Mouse (Mus musculus): ENCODE results near the gene Zfyve1. TPM values are rescaled to one million over a fixed set of nuclear protein-coding genes. Genes with fewer than 3 reads are reported as not detected.

The Zfyve1 gene
- polyA plus RNA-seq, 1 experiment from 2014 or later, result 35.0 TPM

GRCm38 (mm10) chr12:83513185-83513584 is 83.8 kb downstream of the Zfyve1 start:
- H3K4me2 ChIP-seq (replicated peaks), result no peak overlapping the region
- H3K4me1 ChIP-seq, result peaks cover 8% of the 10 kb centered on the region; the same call in 1 of the 2 replicates
- H3K4me3 ChIP-seq, result no peak overlapping the region
- no peaks in the 10 kb centered on the region for H3K9me3 ChIP-seq (replicated peaks)
- no peak overlapping the region for H3K9ac ChIP-seq
- no peaks in the 10 kb centered on the region for H3K27me3 ChIP-seq
- ATAC-seq (ENCODE audit: low FRiP score), result no peak
- no peaks in the 10 kb centered on the region for H3K36me3 ChIP-seq
- WGBS, result 32% methylated on average over 5 of the region's 5 CpGs
- peak overlapping the region; percentile 3 for H3K27ac ChIP-seq

DNA sequence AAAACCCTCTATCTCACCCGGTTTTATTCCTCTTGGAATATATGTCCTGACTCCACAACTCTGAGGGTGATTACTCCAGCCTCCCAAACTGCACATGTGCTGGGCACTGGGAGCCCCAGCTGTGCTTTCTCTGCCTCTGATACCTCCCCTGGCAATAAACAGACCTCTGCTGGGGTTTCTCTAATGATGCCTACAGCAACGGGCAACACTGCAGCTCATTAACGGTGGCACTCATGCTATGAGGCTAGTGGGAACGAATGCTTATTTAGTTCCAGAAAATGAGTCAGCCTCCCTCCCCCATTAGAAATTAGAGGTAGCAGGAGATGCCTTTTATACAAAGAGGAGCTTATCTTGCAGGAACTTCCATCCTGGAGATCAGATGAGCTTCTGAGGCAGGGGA is 84.2 kb downstream of the Zfyve1 start:
- Histone ChIP-seq H3K4me2 (replicated peaks) (no peak overlapping the region), H3K9ac (no peak overlapping the region), H3K27ac (peak overlapping the region; percentile 3), H3K4me3 (no peak overlapping the region), H3K36me3 (no peaks in the 10 kb centered on the region), H3K9me3 (replicated peaks) (no peaks in the 10 kb centered on the region), H3K4me1 (peaks cover 8% of the 10 kb centered on the region; the same call in 1 of the 2 replicates), H3K27me3 (no peaks in the 10 kb centered on the region)
- 45% methylated on average over 4 of the region's 4 CpGs for WGBS
- ATAC-seq (ENCODE audit: low FRiP score), result no peak

DNA sequence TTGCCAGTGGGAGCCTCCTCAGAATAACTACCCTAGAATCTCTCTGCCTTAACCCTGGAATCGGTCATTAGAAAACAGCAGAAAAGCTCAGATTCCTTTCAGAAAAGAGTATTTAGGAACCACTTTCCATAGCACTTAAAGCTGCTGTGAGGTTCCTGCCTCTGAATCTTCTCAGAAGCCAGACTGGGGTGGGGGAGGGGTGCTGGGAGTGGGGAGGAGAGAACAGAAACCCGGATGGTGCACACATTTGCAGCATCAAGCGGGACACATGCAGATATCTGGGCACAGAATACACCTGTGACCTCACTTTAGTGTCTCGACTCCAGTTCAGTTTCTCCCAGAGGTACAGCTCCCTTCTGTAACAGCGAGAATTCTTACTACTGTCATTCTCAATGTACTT is 86.4 kb downstream of the Zfyve1 start:
- Histone ChIP-seq H3K4me1 (peaks cover 8% of the 10 kb centered on the region; the same call in 1 of the 2 replicates), H3K27ac (no peak overlapping the region), H3K9me3 (replicated peaks) (no peaks in the 10 kb centered on the region), H3K27me3 (no peaks in the 10 kb centered on the region), H3K36me3 (no peaks in the 10 kb centered on the region), H3K4me3 (no peak overlapping the region), H3K4me2 (replicated peaks) (no peak overlapping the region), H3K9ac (no peak overlapping the region)
- WGBS, result 79% methylated on average over 5 of the region's 5 CpGs
- no peak for ATAC-seq (ENCODE audit: low FRiP score)

GRCm38 (mm10) chr12:83506543-83506942 is 90.5 kb downstream of the Zfyve1 start:
- H3K9me3 ChIP-seq (replicated peaks), result no peaks in the 10 kb centered on the region
- H3K4me1 ChIP-seq, result no peaks in the 10 kb centered on the region
- no peaks in the 10 kb centered on the region for H3K36me3 ChIP-seq
- H3K27ac ChIP-seq, result no peak overlapping the region
- no peak for ATAC-seq (ENCODE audit: low FRiP score)
- no peak overlapping the region for H3K4me2 ChIP-seq (replicated peaks)
- 0 out of 2 replicates have a peak, but pooled peaks cover 5% of the 10 kb centered on the region for H3K27me3 ChIP-seq
- no peak overlapping the region for H3K4me3 ChIP-seq
- 82% methylated on average over 10 of the region's 10 CpGs for WGBS
- no peak overlapping the region for H3K9ac ChIP-seq

GRCm38 (mm10) chr12:83502190-83502589 is 94.8 kb downstream of the Zfyve1 start:
- H3K9ac ChIP-seq, result no peak overlapping the region
- no peaks in the 10 kb centered on the region for H3K4me1 ChIP-seq
- H3K9me3 ChIP-seq (replicated peaks), result no peaks in the 10 kb centered on the region
- no peak for ATAC-seq (ENCODE audit: low FRiP score)
- H3K27me3 ChIP-seq, result 0 out of 2 replicates have a peak, but pooled peaks cover 5% of the 10 kb centered on the region
- H3K36me3 ChIP-seq, result no peaks in the 10 kb centered on the region
- H3K4me3 ChIP-seq, result no peak overlapping the region
- no peak overlapping the region for H3K27ac ChIP-seq
- WGBS, result 7% methylated on average over 9 of the region's 9 CpGs
- H3K4me2 ChIP-seq (replicated peaks), result no peak overlapping the region

DNA sequence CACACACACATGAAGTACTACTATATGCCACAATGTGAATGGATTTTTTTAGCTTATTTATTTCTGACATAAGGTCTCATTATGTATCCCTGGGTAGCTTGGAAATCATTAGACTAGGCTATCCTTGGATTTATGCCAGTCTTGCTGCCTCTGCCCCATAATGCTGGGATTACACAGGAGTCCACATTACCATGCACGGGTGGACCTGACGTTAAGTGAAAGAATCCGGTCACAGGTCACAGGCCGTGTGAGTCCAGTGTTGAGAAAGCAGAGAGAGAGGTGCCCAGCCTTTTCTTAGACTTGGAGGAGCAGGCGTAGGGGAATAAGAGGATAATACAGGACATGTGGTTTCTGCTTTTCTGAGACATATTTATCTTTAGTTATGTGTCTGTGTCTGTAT is 97.8 kb downstream of the Zfyve1 start:
- no peak for ATAC-seq (ENCODE audit: low FRiP score)
- H3K4me2 ChIP-seq (replicated peaks), result no peak overlapping the region
- H3K27ac ChIP-seq, result no peak overlapping the region
- H3K27me3 ChIP-seq, result 0 out of 2 replicates have a peak, but pooled peaks cover 5% of the 10 kb centered on the region
- H3K36me3 ChIP-seq, result no peaks in the 10 kb centered on the region
- no peaks in the 10 kb centered on the region for H3K4me1 ChIP-seq
- 73% methylated on average over 5 of the region's 5 CpGs for WGBS
- H3K9me3 ChIP-seq (replicated peaks), result no peaks in the 10 kb centered on the region
- no peak overlapping the region for H3K9ac ChIP-seq
- no peak overlapping the region for H3K4me3 ChIP-seq

- Histone ChIP-seq H3K9ac (no peak overlapping the region), H3K36me3 (no peaks in the 10 kb centered on the region), H3K4me2 (replicated peaks) (no peak overlapping the region), H3K9me3 (replicated peaks) (no peaks in the 10 kb centered on the region), H3K4me1 (no peaks in the 10 kb centered on the region), H3K27me3 (0 out of 2 replicates have a peak, but pooled peaks cover 2% of the 10 kb centered on the region), H3K27ac (no peak overlapping the region), H3K4me3 (no peak overlapping the region)
- WGBS, result 74% methylated on average over 3 of the region's 3 CpGs
- no peak for ATAC-seq (ENCODE audit: low FRiP score)
These were observed 99.1 kb downstream of the Zfyve1 start for GRCm38 (mm10) chr12:83497959-83498358.

DNA sequence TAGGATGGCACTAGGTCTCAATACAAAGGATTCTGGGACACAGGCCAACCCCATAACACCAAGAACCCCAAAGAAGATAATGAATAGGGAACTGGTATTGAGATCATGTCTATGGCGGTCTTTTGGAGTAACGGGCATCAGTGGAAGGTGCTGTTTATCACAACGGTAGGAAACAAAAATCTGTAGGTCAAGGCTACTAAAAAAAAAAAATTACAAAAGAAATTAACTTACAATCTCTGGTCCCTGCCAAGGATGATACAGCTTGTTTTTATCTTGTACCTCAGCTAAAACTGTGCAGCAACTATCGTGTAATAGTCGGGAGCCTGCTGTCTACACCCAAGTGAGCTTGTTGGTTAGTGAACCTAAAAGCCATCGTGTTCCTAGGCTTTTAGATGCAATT is 100.3 kb downstream of the Zfyve1 start:
- Histone ChIP-seq H3K4me1 (no peaks in the 10 kb centered on the region), H3K27me3 (no peaks in the 10 kb centered on the region), H3K9ac (no peak overlapping the region), H3K9me3 (replicated peaks) (no peaks in the 10 kb centered on the region), H3K27ac (no peak overlapping the region), H3K36me3 (no peaks in the 10 kb centered on the region), H3K4me3 (no peak overlapping the region), H3K4me2 (replicated peaks) (no peak overlapping the region)
- no peak for ATAC-seq (ENCODE audit: low FRiP score)
- WGBS, result 92% methylated on average over 6 of the region's 6 CpGs

Other genes with a start within 250 kb of the Zfyve1 start
- 18.0 and 21.6 TPM in 2 replicates for gene Dpf3, start 109.5 kb downstream of the Zfyve1 start, polyA plus RNA-seq (2016; fragmentation: Nextera tagmentation; extraction: Ambion mirVana)
- 28.2 and 29.9 TPM in 2 replicates for gene Dcaf4, start 76.8 kb downstream of the Zfyve1 start, polyA plus RNA-seq (2016; fragmentation: Nextera tagmentation; extraction: Ambion mirVana)
- 286 and 304 TPM in 2 replicates for gene Rbm25, start 34.0 kb upstream of the Zfyve1 start, polyA plus RNA-seq (2016; fragmentation: Nextera tagmentation; extraction: Ambion mirVana)
- 77.5 and 80.0 TPM in 2 replicates for gene Psen1, start 90.9 kb upstream of the Zfyve1 start, polyA plus RNA-seq (2016; fragmentation: Nextera tagmentation; extraction: Ambion mirVana)
- gene Papln, start 166.4 kb upstream of the Zfyve1 start, polyA plus RNA-seq (2016; fragmentation: Nextera tagmentation; extraction: Ambion mirVana), result 0.10 and 0.26 TPM in 2 replicates

All from hindbrain, embryonic 12.5 days (tissue).